Mouse (Mus musculus): ENCODE results near the gene Gprin1.

- no peak for TF ChIP-seq CHD2 (IDR thresholded peaks at IDR 0.05; ENCODE audit: low read length)
- TF ChIP-seq CTCF (IDR thresholded peaks at IDR 0.05 in 2 of 3, conservative IDR thresholded peaks at IDR 0.05 in 1 of 3; ENCODE audit: control insufficient read depth in 1 of 3, insufficient read depth in 1 of 3, low read depth in 2 of 3, low read length in 3 of 3, poor library complexity in 1 of 3, severe bottlenecking in 1 of 3), result no peak
- no peak for TF ChIP-seq TCF12 (IDR thresholded peaks at IDR 0.05; ENCODE audit: low read depth, low read length)
- TF ChIP-seq POLR2A (IDR thresholded peaks at IDR 0.05; ENCODE audit: control insufficient read depth in 1 of 2, insufficient read depth in 1 of 2, low read depth in 1 of 2, low read length in 2 of 2, poor library complexity in 1 of 2), result no peak
- no peak for TF ChIP-seq SMC3 (IDR thresholded peaks at IDR 0.05; ENCODE audit: low read depth, low read length)
- no peak for TF ChIP-seq BHLHE40 (IDR thresholded peaks at IDR 0.05; ENCODE audit: borderline replicate concordance, low read depth, low read length)
- TF ChIP-seq HCFC1 (IDR thresholded peaks at IDR 0.05; ENCODE audit: low read depth, low read length), result no peak
- no peak for TF ChIP-seq GABPA (IDR thresholded peaks at IDR 0.05; ENCODE audit: low read depth, low read length)
- TF ChIP-seq CHD1 (IDR thresholded peaks at IDR 0.05; ENCODE audit: low read depth, low read length), result no peak
- no peak for TF ChIP-seq MAX (IDR thresholded peaks at IDR 0.05; ENCODE audit: low read length)
These were observed 16.6 kb upstream of the Gprin1 start, which contains the start of gene Sncb for GRCm38 (mm10) chr13:54766192-54766768.
